Mouse (Mus musculus) heart, embryonic 15.5 days (tissue): ENCODE measurements around the gene Skida1. TPM values are rescaled to one million over a fixed set of nuclear protein-coding genes. Genes with fewer than 3 reads are reported as not detected.

ENCODE experiments used
- ATAC-seq: fragments of 200-750 bp; cut with Nextera tagmentation; replicated peaks from 2 replicates; pipeline ENCODE4 v1.8.0; 2017; ENCODE audit warnings: low read depth, moderate TSS enrichment; ENCODE audit not compliant: insufficient number of reproducible peaks, insufficient read depth, low FRiP score
- H3K27ac ChIP-seq: fragments of 300-500 bp; sonication (generic); 2 replicates; pipeline ENCODE4 v1.5.1; 2015; ENCODE audit warnings: mild to moderate bottlenecking, inconsistent platforms
- H3K27me3 ChIP-seq: fragments of 300-500 bp; sonication (generic); 2 replicates; pipeline ENCODE4 v1.6.1; 2015; ENCODE audit warnings: inconsistent platforms
- H3K36me3 ChIP-seq: fragments of 300-500 bp; sonication (generic); 2 replicates; pipeline ENCODE4 v1.6.1; 2015; ENCODE audit warnings: mild to moderate bottlenecking, inconsistent platforms
- H3K4me1 ChIP-seq: fragments of 300-500 bp; sonication (generic); replicated peaks from 2 replicates; pipeline ENCODE4 v1.6.1; 2015; ENCODE audit warnings: inconsistent platforms
- H3K4me2 ChIP-seq: fragments of 300-500 bp; sonication (generic); 2 replicates; pipeline ENCODE4 v1.6.1; 2015; ENCODE audit warnings: inconsistent platforms, mild to moderate bottlenecking, moderate library complexity
- H3K4me3 ChIP-seq: fragments of 300-500 bp; sonication (generic); 2 replicates; pipeline ENCODE4 v1.5.1; 2015; ENCODE audit warnings: mild to moderate bottlenecking, inconsistent platforms
- H3K9ac ChIP-seq: fragments of 300-500 bp; sonication (generic); 2 replicates; pipeline ENCODE4 v1.6.1; 2015; ENCODE audit warnings: mild to moderate bottlenecking, inconsistent platforms
- H3K9me3 ChIP-seq: fragments of 300-500 bp; sonication (generic); replicated peaks from 2 replicates; pipeline ENCODE4 v1.6.1; 2016; ENCODE audit warnings: inconsistent platforms
- WGBS: fragments of 180-500 bp; shearing (Covaris S2); methylation state at CpG from one replicate; pipeline ENCODE4 v1.1.7; 2015; ENCODE audit warnings: mixed read lengths; 5-methylcytosine and 5-hydroxymethylcytosine counted together
- polyA plus RNA-seq: library from polyadenylated mRNA; unstranded; fragments of >200 nt; fragmentation: Nextera tagmentation; extraction: Ambion mirVana; gene quantifications from 2 replicates; pipeline ENCODE4 v1.2.1, GENCODE M21; 2015

The Skida1 gene
- polyA plus RNA-seq, 1 experiment from 2014 or later, result 4.8 TPM

GRCm38 (mm10) chr2:18053951-18054530 lies 5.2 kb upstream of the Skida1 start:
- H3K4me2 ChIP-seq, result peak overlapping the region; percentile 91
- no peak for ATAC-seq
- H3K27ac ChIP-seq, result peak overlapping the region; percentile 99; the same call in 1 of the 2 replicates
- no peaks in the 10 kb centered on the region for H3K9me3 ChIP-seq
- no peaks in the 10 kb centered on the region for H3K27me3 ChIP-seq
- H3K4me3 ChIP-seq, result no peak overlapping the region
- no peak overlapping the region for H3K9ac ChIP-seq
- H3K36me3 ChIP-seq, result no peaks in the 10 kb centered on the region
- WGBS, result 24% methylated on average over 2 of the region's 2 CpGs
- H3K4me1 ChIP-seq, result peaks cover 21% of the 10 kb centered on the region

DNA sequence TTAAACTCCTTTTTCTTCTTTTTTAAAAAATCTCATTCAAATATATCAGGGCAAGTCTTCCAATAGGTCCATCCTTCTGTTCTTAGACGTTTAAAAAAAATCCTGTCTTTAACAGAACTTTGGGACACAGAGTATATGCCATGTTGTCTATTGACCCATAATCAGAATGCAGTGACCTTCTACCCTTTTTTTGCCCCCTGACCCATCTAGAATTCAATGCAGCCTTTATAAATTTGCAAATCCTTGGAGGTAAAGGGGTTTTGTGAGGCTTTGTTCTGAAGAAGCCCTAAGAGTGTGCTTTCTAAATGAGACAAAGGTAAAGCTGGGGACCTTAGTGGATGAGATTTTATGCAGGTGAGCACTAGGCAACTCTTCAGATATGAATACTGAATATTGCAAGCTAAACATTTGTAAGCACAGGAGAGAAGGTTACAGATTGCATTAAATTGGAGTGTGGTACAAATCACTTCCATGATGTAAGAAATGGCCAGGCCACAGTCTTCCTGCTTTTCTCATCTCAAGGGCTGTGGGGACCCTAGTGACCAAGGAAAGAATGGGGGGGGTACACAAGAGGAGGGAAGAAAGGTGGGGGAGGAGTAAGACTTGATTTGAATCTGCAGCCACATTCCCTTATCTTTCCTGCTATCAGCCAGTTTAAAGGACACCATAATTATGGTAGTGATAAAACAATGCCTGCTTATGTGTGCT lies 4.5 kb upstream of the Skida1 start:
- WGBS, result 71% methylated on average over 1 of the region's 1 CpGs
- Histone ChIP-seq H3K4me3 (no peak overlapping the region), H3K9ac (no peak overlapping the region), H3K27ac (0 out of 2 replicates have a peak overlapping the region, but pooled peaks have one; percentile 99), H3K27me3 (no peaks in the 10 kb centered on the region), H3K9me3 (no peaks in the 10 kb centered on the region), H3K36me3 (no peaks in the 10 kb centered on the region), H3K4me1 (peaks cover 17% of the 10 kb centered on the region), H3K4me2 (no peak overlapping the region)
- ATAC-seq, result no peak

GRCm38 (mm10) chr2:18052581-18052980 lies 3.7 kb upstream of the Skida1 start:
- Histone ChIP-seq H3K9ac (no peak overlapping the region), H3K4me1 (peaks cover 14% of the 10 kb centered on the region), H3K9me3 (no peaks in the 10 kb centered on the region), H3K27ac (no peak overlapping the region), H3K4me2 (no peak overlapping the region), H3K36me3 (no peaks in the 10 kb centered on the region), H3K4me3 (no peak overlapping the region), H3K27me3 (no peaks in the 10 kb centered on the region)
- 80% methylated on average over 3 of the region's 3 CpGs for WGBS
- no peak for ATAC-seq

DNA sequence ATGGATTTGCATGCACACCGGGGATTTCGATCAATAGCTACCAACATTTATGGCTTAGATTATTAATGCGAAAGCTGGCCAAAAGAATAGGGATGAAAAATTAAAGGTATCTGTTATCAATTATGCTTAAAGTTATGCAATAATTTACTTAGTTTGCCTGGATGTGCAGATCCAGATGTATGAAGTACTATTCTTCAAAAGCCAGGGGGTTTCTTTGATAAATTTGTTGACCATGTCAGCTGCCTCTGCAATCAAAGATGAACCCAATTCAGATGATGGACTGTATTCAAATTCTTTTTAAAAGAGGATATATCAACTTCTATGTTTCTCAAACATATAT lies 3.0 kb upstream of the Skida1 start:
- WGBS, result 85% methylated on average over 3 of the region's 3 CpGs
- 0 out of 2 replicates have a peak overlapping the region, but pooled peaks have one; percentile 76 for H3K4me2 ChIP-seq
- no peak overlapping the region for H3K9ac ChIP-seq
- no peaks in the 10 kb centered on the region for H3K9me3 ChIP-seq
- no peak for ATAC-seq
- no peak overlapping the region for H3K27ac ChIP-seq
- no peak overlapping the region for H3K4me3 ChIP-seq
- H3K27me3 ChIP-seq, result no peaks in the 10 kb centered on the region
- no peaks in the 10 kb centered on the region for H3K36me3 ChIP-seq
- H3K4me1 ChIP-seq, result peaks cover 14% of the 10 kb centered on the region

GRCm38 (mm10) chr2:18051026-18051830 lies 2.4 kb upstream of the Skida1 start:
- WGBS, result 43% methylated on average over 11 of the region's 11 CpGs
- H3K4me2 ChIP-seq, result peak overlapping the region; percentile 76

GRCm38 (mm10) chr2:18050541-18050985 lies 1.7 kb upstream of the Skida1 start:
- Histone ChIP-seq H3K36me3 (no peaks in the 10 kb centered on the region), H3K27ac (peak overlapping the region; percentile 99), H3K9ac (peak overlapping the region; percentile 42), H3K4me3 (peak overlapping the region; percentile 33), H3K9me3 (no peaks in the 10 kb centered on the region), H3K27me3 (no peaks in the 10 kb centered on the region), H3K4me1 (peaks cover 14% of the 10 kb centered on the region), H3K4me2 (peak overlapping the region; percentile 76)
- 7% methylated on average over 10 of the region's 10 CpGs for WGBS
- no peak for ATAC-seq

More at GRCm38 (mm10) chr2:18051026-18051830, 2.4 kb upstream of the Skida1 start:
- Histone ChIP-seq H3K4me3 (peak overlapping the region; percentile 33), H3K9ac (no peak overlapping the region), H3K9me3 (no peaks in the 10 kb centered on the region), H3K27me3 (no peaks in the 10 kb centered on the region), H3K36me3 (no peaks in the 10 kb centered on the region), H3K27ac (peak overlapping the region; percentile 99), H3K4me1 (peaks cover 14% of the 10 kb centered on the region)
- no peak for ATAC-seq

DNA sequence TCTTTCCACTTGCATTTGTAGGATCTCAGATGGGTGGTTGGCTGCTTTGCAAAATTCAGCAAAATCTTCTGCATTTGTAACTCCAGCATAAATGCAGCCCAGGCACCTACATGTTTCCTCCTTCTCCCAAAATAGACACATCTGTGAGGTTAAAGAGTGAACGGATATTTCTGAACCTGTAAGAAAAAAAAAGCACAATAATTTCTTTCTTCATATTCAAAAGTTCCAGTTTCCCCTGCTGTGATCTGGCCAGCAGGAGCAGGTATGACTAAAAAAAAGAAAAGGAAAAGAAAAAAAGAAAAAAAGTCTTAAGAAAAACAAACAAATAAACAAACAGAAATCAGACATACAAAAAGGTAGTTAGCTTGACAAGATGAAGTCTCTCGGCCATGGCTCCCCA lies 1.2 kb upstream of the Skida1 start:
- H3K4me2 ChIP-seq, result peak overlapping the region; percentile 76
- H3K4me3 ChIP-seq, result peak overlapping the region; percentile 95
- WGBS, result 24% methylated on average over 2 of the region's 2 CpGs
- H3K27ac ChIP-seq, result peak overlapping the region; percentile 99
- no peak for ATAC-seq
- H3K4me1 ChIP-seq, result peaks cover 14% of the 10 kb centered on the region
- H3K9me3 ChIP-seq, result no peaks in the 10 kb centered on the region
- H3K9ac ChIP-seq, result peak overlapping the region; percentile 99; the same call in 1 of the 2 replicates
- no peaks in the 10 kb centered on the region for H3K27me3 ChIP-seq
- no peaks in the 10 kb centered on the region for H3K36me3 ChIP-seq

- Histone ChIP-seq H3K9ac (peak overlapping the region; percentile 99), H3K27ac (peak overlapping the region; percentile 99), H3K4me1 (peaks cover 18% of the 10 kb centered on the region), H3K36me3 (no peaks in the 10 kb centered on the region), H3K4me3 (peak overlapping the region; percentile 95), H3K27me3 (no peaks in the 10 kb centered on the region), H3K9me3 (no peaks in the 10 kb centered on the region), H3K4me2 (peak overlapping the region; percentile 76)
- no peak for ATAC-seq
- 9% methylated on average over 11 of the region's 11 CpGs for WGBS
Measured at GRCm38 (mm10) chr2:18049279-18049821, 499 bp upstream of the Skida1 start.

DNA sequence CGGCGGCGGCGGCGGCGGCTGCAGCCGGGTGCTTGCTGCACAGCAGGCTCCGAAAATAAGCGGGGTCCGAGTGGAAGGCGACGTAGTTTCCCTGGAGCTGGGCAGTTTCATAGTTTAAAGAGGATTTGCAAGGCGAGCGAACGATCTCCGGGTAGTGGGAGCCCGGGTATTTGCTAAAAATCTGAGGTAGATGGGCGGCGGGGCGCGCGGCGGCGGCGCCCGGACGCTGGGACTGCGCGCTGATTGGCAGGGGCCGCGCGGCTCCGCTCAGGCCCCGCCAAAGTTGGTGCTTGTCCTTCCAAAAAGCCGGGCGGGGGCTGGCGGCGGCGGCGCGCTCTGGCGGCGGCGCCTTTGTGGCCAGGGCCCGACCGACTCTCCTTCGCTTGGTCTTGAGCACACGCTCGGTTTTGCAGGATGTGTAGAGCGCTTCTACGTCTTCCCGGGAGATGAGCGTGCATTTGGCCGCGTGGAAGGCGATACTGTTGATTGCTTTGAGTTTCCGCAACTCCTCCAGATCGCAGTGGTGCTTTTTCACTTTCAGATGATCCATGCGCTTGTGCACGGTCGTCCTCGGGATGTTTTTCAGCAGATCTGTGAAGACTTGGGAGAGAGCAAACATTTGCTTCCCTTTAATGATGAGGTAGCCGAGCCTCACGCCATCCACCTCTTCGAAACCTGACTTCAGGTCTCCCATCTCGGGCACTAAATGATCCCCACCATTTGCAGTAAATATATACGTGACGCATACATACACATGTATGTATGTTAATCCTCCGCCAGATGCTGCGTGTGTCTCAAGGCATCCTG lies 1.0 kb downstream of the Skida1 start:
- H3K27me3 ChIP-seq, result no peaks in the 10 kb centered on the region

DNA sequence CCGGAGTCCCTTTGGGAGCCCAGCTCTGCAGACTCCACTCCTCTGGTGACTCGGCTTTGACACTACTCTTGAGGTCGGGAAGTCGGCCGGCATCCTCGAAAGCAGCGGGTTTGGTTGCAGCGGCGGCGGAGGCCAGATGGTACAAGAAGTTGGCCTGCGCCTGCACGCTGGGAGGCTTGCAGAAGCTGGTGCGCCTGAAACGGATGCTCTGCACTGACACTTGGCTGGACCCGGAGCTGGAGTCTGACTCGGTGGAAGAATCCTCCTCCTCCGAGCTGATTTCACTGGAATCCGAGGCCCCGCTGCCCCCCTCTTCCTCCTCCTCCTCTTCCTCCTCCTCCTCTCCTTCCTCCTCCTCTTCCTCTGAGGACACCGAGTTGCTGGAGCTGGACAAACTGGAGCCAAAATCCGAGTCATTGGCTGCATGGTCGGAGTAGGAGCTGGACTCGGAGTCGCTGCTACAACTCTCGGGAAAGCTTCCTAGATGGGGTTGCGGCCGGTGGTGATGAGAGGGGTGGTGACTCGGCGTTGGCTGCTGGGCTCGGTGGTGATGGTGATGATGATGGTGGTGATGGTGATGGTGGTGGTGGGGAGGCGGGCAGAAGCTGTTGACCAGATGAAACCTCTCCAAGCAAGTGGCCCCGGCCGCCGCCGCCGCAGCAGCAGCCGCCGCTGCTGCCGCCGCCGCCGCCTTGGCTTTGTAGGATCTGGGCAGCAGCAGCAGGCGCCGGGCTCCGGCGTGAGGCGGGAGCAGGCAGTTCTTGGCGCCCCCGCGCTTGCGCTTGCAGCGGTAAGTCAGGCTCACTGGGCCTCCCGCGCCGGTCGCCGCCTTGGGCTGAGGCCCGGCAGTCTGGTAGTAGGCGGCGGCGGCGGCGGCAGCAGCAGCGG lies 1.8 kb downstream of the Skida1 start:
- ATAC-seq, result peak; percentile 47
- H3K27ac ChIP-seq, result peak overlapping the region; percentile 99
- no peaks in the 10 kb centered on the region for H3K9me3 ChIP-seq
- H3K4me2 ChIP-seq, result peak overlapping the region; percentile 76
- under 1% methylated on average over 64 of the region's 64 CpGs for WGBS
- no peaks in the 10 kb centered on the region for H3K27me3 ChIP-seq
- peaks cover 31% of the 10 kb centered on the region for H3K4me1 ChIP-seq
- peak overlapping the region; percentile 99 for H3K9ac ChIP-seq
- no peaks in the 10 kb centered on the region for H3K36me3 ChIP-seq
- H3K4me3 ChIP-seq, result peak overlapping the region; percentile 95

More for the DNA sequence above, 1.0 kb downstream of the Skida1 start:
- H3K4me2 ChIP-seq, result peak overlapping the region; percentile 76
- peak overlapping the region; percentile 95 for H3K4me3 ChIP-seq
- peaks cover 23% of the 10 kb centered on the region for H3K4me1 ChIP-seq
- H3K27ac ChIP-seq, result peak overlapping the region; percentile 99
- peak overlapping the region; percentile 99 for H3K9ac ChIP-seq
- no peaks in the 10 kb centered on the region for H3K9me3 ChIP-seq
- WGBS, result under 1% methylated on average over 70 of the region's 70 CpGs
- ATAC-seq, result peak; percentile 76
- H3K36me3 ChIP-seq, result no peaks in the 10 kb centered on the region
